Mouse (Mus musculus): ENCODE data around the gene Kif24. TPM values are rescaled to one million over a fixed set of nuclear protein-coding genes. Genes with fewer than 3 reads are reported as not detected.
"Not testable (repeated sequence)": the region's sequence is repeated elsewhere in the genome, so short reads cannot be mapped to it uniquely, and the experiment has no call there.

Gene Kif24
- polyA plus RNA-seq, 1 experiment from 2014 or later: 8.7 TPM

DNA sequence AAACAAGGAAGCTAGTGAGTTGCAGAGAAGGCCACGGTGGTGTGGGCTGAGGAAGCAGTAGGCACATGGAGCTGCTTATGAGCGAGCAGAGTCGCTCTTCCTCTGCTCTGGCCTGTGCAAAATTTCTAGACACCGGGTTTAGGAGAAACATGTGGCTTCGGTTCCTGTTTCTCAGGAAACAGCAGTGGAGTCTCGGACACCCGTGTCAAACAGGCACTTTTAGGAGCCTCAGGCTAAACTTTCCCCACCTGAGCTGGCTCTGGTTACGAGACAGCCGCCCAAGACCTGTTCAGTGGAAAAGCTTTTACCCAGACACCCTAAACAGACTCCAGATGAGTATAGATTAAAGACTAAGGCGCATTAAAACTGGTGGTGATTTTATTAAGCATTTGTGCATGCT, 4.5 kb upstream of the Kif24 start:
- no peaks in the 10 kb centered on the region for H3K36me3 ChIP-seq (replicated peaks; ENCODE audit: control insufficient read depth, insufficient read depth, low read depth, low read length)
- H3K4me2 ChIP-seq (ENCODE audit: low read depth, low read length): no peak overlapping the region
- 53% methylated on average over 10 of the region's 10 CpGs for WGBS
- DNase-seq (ENCODE audit: low spot score): peak; percentile 66
- H3K4me3 ChIP-seq (ENCODE audit: low read depth, low read length): no peak overlapping the region
- no peaks in the 10 kb centered on the region for H3K4me1 ChIP-seq (ENCODE audit: control insufficient read depth, insufficient read depth, low read length)
- no peak for ATAC-seq (replicated peaks; ENCODE audit: insufficient number of reproducible peaks, low FRiP score, low TSS enrichment, low read depth)
- H3K27ac ChIP-seq (replicated peaks; ENCODE audit: low read depth, low read length): no peak overlapping the region
- no peak overlapping the region for H3K9ac ChIP-seq (replicated peaks; ENCODE audit: low read length)
- no peaks in the 10 kb centered on the region for H3K27me3 ChIP-seq (ENCODE audit: control insufficient read depth, insufficient read depth, low read length)
- H3K9me3 ChIP-seq (replicated peaks; ENCODE audit: control insufficient read depth, low read length): no peaks in the 10 kb centered on the region

DNA sequence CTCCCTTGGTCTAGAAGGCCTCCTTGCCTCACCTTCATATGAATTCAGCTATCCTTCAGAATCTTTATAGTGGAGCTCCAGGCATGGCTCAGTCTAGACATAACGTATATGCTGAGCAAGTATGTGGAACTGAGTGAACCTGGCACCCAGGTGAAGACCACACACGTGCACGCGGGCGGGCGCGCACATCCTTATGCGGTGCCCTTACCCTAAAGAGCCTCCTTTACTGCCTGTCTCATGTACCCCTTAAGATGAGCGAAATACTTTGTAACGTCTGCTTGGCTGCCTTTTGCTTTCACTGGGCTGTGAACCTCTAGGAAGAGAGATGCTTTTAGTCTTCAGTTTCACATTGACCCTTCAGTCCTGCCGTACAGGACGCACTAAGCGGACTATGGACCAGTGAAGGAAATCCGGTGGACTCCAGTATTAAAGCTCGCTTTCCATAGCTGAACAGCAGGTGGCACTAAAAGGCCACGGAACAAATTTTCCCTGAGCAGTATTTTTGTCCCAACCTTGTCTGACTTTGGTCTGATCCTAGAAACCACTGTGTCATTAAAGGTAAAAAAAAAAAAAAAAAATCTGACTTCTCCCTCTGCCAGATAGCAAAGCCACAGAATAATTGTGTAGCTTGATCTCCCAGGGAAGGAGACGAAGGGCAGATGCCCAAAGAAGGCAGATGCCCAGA, 3.9 kb upstream of the Kif24 start:
- ATAC-seq (replicated peaks; ENCODE audit: insufficient number of reproducible peaks, low FRiP score, low TSS enrichment, low read depth) (no peak), DNase-seq (ENCODE audit: low spot score) (peak; percentile 80)
- no peaks in the 10 kb centered on the region for H3K36me3 ChIP-seq (replicated peaks; ENCODE audit: control insufficient read depth, insufficient read depth, low read depth, low read length)
- no peaks in the 10 kb centered on the region for H3K4me1 ChIP-seq (ENCODE audit: control insufficient read depth, insufficient read depth, low read length)
- H3K4me3 ChIP-seq (ENCODE audit: low read depth, low read length): no peak overlapping the region
- H3K9ac ChIP-seq (replicated peaks; ENCODE audit: low read length): no peak overlapping the region
- no peaks in the 10 kb centered on the region for H3K27me3 ChIP-seq (ENCODE audit: control insufficient read depth, insufficient read depth, low read length)
- WGBS: 60% methylated on average over 17 of the region's 17 CpGs
- H3K27ac ChIP-seq (replicated peaks; ENCODE audit: low read depth, low read length): no peak overlapping the region
- no peak overlapping the region for H3K4me2 ChIP-seq (ENCODE audit: low read depth, low read length)
- no peaks in the 10 kb centered on the region for H3K9me3 ChIP-seq (replicated peaks; ENCODE audit: control insufficient read depth, low read length)

DNA sequence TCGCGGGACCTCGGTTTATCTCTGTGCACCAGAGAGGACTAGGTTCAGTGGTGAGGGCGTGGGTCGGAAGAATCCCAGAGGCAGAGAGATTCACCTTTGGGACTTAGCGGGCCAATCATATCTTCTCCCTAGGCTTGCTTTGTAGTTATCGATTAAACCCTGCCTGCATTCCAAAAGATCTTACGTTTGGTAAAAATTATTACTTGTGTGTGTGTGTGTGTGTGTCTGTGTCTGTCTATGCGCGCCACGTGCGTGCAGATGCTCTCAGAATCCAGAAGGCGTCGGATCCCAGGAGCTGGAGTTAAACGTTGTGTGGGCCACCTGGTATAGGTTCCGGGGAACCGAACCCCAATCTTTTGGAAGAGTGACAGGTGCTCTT, 589 bp upstream of the Kif24 start:
- DNase-seq (ENCODE audit: low spot score) (peak; percentile 48), ATAC-seq (replicated peaks; ENCODE audit: insufficient number of reproducible peaks, low FRiP score, low TSS enrichment, low read depth) (no peak)
- H3K4me2 ChIP-seq (ENCODE audit: low read depth, low read length): peak overlapping the region; percentile 37
- H3K27me3 ChIP-seq (ENCODE audit: control insufficient read depth, insufficient read depth, low read length): no peaks in the 10 kb centered on the region
- H3K4me1 ChIP-seq (ENCODE audit: control insufficient read depth, insufficient read depth, low read length): no peaks in the 10 kb centered on the region
- H3K9ac ChIP-seq (replicated peaks; ENCODE audit: low read length): peak overlapping the region; percentile 69
- WGBS: 4% methylated on average over 17 of the region's 17 CpGs
- H3K9me3 ChIP-seq (replicated peaks; ENCODE audit: control insufficient read depth, low read length): no peaks in the 10 kb centered on the region
- peak overlapping the region; percentile 78 for H3K4me3 ChIP-seq (ENCODE audit: low read depth, low read length)
- H3K27ac ChIP-seq (replicated peaks; ENCODE audit: low read depth, low read length): 0 out of 2 replicates have a peak overlapping the region, but pooled peaks have one; percentile 17
- no peaks in the 10 kb centered on the region for H3K36me3 ChIP-seq (replicated peaks; ENCODE audit: control insufficient read depth, insufficient read depth, low read depth, low read length)

DNA sequence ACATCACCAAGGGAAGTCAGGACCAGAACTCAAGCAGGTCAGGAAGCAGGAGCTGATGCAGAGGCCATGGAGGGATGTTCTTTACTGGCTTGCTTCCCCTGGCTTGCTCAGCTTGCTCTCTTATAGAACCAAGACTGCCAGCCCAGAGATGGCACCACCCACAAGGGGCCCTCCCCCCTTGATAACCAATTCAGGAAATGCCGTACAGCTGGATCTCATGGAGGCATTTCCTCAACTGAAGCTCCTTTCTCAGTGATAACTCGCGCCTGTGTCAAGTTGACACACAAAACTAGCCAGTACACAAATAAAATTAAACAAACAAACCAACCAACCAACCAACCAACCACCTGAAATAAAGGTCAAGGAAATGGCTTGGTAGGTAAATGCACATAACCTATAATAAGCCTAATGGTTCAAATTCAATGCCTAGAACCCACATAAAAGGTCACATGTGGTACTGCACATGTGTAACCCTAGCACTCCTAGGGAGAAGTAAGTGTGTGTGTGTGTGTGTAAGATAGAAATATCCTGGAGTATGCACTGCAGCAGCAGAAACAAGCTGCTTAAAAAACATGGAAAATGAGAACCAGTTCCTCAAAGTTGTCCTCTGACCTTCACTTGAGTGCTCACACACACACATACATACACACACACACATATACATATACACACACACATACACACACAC, 1.5 kb downstream of the Kif24 start:
- ATAC-seq (replicated peaks; ENCODE audit: insufficient number of reproducible peaks, low FRiP score, low TSS enrichment, low read depth); H3K4me3 ChIP-seq (ENCODE audit: low read depth, low read length): not testable (repeated sequence)

DNA sequence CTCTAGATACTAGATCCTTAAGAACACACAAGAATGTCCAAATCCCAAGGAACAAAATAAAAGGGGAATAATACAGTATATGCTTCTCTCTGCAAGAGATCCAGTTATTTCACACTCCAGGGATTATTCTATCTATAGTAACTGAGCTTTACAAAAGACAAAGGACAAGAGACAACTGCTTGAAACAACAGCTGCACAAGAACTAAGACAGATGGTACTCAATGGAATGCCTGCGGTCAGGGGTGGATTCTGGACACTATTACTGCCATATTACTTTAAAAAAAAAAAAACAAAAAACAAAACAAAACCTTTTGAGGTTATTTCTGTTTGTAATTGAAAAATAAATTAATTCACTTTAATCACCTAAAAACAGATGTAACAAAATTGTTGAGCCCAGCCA, 4.0 kb downstream of the Kif24 start:
- no peaks in the 10 kb centered on the region for H3K9me3 ChIP-seq (replicated peaks; ENCODE audit: control insufficient read depth, low read length)
- H3K27me3 ChIP-seq (ENCODE audit: control insufficient read depth, insufficient read depth, low read length): no peaks in the 10 kb centered on the region
- no peaks in the 10 kb centered on the region for H3K4me1 ChIP-seq (ENCODE audit: control insufficient read depth, insufficient read depth, low read length)
- DNase-seq (ENCODE audit: low spot score) (no peak), ATAC-seq (replicated peaks; ENCODE audit: insufficient number of reproducible peaks, low FRiP score, low TSS enrichment, low read depth) (no peak)
- no peaks in the 10 kb centered on the region for H3K36me3 ChIP-seq (replicated peaks; ENCODE audit: control insufficient read depth, insufficient read depth, low read depth, low read length)
- 97% methylated on average over 1 of the region's 1 CpGs for WGBS
- no peak overlapping the region for H3K4me3 ChIP-seq (ENCODE audit: low read depth, low read length)
- H3K27ac ChIP-seq (replicated peaks; ENCODE audit: low read depth, low read length): no peak overlapping the region
- no peak overlapping the region for H3K4me2 ChIP-seq (ENCODE audit: low read depth, low read length)
- H3K9ac ChIP-seq (replicated peaks; ENCODE audit: low read length): no peak overlapping the region

More for the DNA sequence above, 1.5 kb downstream of the Kif24 start:
- 74% methylated on average over 3 of the region's 3 CpGs for WGBS
- H3K9ac ChIP-seq (replicated peaks; ENCODE audit: low read length); H3K4me1 ChIP-seq (ENCODE audit: control insufficient read depth, insufficient read depth, low read length); H3K27me3 ChIP-seq (ENCODE audit: control insufficient read depth, insufficient read depth, low read length); H3K9me3 ChIP-seq (replicated peaks; ENCODE audit: control insufficient read depth, low read length); DNase-seq (ENCODE audit: low spot score); H3K27ac ChIP-seq (replicated peaks; ENCODE audit: low read depth, low read length); H3K36me3 ChIP-seq (replicated peaks; ENCODE audit: control insufficient read depth, insufficient read depth, low read depth, low read length); H3K4me2 ChIP-seq (ENCODE audit: low read depth, low read length): not testable (repeated sequence)

DNA sequence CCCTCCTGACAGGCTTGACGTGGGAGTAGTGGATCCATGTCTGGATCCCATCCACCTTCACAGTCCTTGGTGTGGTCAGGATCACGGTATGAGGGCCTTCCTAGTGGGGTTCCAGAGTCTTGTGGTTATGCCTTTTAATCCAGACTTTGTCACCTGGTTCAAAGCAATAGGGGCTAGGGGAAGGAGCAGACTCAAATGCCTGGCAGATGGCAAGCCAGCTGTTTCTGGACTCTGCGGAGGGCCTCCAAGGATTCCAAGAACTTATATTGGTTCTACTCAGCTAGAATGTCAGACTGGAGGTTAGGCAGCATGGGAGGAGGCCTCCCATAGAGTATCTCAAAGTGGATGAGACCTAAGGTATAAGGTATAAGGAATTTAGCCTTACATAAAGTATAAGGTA, 17.1 kb downstream of the Kif24 start:
- 94% methylated on average over 3 of the region's 3 CpGs for WGBS
- Histone ChIP-seq H3K4me2 (ENCODE audit: low read depth, low read length) (no peak overlapping the region), H3K27ac (replicated peaks; ENCODE audit: low read depth, low read length) (no peak overlapping the region), H3K27me3 (ENCODE audit: control insufficient read depth, insufficient read depth, low read length) (no peaks in the 10 kb centered on the region), H3K4me3 (ENCODE audit: low read depth, low read length) (no peak overlapping the region), H3K9me3 (replicated peaks; ENCODE audit: control insufficient read depth, low read length) (no peaks in the 10 kb centered on the region), H3K9ac (replicated peaks; ENCODE audit: low read length) (no peak overlapping the region), H3K4me1 (ENCODE audit: control insufficient read depth, insufficient read depth, low read length) (no peaks in the 10 kb centered on the region), H3K36me3 (replicated peaks; ENCODE audit: control insufficient read depth, insufficient read depth, low read depth, low read length) (peaks cover 2% of the 10 kb centered on the region; the same call in 1 of the 2 replicates)
- ATAC-seq (replicated peaks; ENCODE audit: insufficient number of reproducible peaks, low FRiP score, low TSS enrichment, low read depth) (no peak), DNase-seq (ENCODE audit: low spot score) (no peak)

DNA sequence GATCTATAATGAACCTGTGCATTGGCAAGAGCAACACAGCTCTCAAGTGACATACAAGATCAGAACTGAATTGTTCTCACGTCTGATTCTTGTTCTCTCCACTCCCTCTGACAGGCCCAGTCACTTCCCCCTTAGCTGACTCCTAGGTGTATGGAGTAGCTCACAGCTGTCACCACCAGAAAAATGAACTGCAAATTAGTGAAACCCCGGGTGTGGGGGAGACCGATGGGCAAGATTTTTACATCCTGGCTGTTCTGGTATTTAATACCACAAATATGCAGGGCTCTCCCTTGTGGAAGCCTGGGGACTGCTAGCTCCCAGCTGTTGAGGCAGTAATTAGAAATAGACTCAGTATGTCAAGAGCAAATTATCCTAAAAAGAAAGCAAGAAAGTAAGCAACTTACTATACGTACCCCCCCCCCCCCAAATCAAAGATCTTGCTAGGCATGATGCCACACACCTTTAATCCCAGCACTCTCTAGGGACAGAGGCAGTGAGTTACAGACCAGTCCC, 21.8 kb downstream of the Kif24 start:
- Histone ChIP-seq H3K9me3 (replicated peaks; ENCODE audit: control insufficient read depth, low read length) (no peaks in the 10 kb centered on the region), H3K27ac (replicated peaks; ENCODE audit: low read depth, low read length) (no peak overlapping the region), H3K36me3 (replicated peaks; ENCODE audit: control insufficient read depth, insufficient read depth, low read depth, low read length) (peaks cover 2% of the 10 kb centered on the region; the same call in 1 of the 2 replicates), H3K9ac (replicated peaks; ENCODE audit: low read length) (no peak overlapping the region), H3K27me3 (ENCODE audit: control insufficient read depth, insufficient read depth, low read length) (no peaks in the 10 kb centered on the region), H3K4me3 (ENCODE audit: low read depth, low read length) (no peak overlapping the region), H3K4me1 (ENCODE audit: control insufficient read depth, insufficient read depth, low read length) (no peaks in the 10 kb centered on the region), H3K4me2 (ENCODE audit: low read depth, low read length) (no peak overlapping the region)
- 79% methylated on average over 4 of the region's 4 CpGs for WGBS
- DNase-seq (ENCODE audit: low spot score) (no peak), ATAC-seq (replicated peaks; ENCODE audit: insufficient number of reproducible peaks, low FRiP score, low TSS enrichment, low read depth) (no peak)

DNA sequence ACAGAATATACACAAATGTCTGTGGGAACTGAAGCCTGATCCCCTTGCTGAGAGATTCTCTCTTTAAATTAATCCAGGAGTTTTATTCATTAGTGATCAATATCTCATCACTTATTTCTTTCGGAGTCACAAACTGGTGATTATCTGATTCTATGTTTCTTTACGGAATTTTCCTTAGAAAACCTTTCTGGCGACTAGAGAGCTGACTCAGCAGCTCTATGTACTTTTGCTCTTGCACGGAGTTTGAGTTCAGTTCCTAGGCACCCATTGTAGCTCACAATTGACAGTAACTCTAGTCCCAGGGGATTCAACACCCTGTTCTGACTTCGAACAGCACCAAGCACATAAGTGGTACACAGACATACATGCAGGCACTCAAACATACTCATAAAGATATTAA, 25.8 kb downstream of the Kif24 start:
- H3K36me3 ChIP-seq (replicated peaks; ENCODE audit: control insufficient read depth, insufficient read depth, low read depth, low read length): no peaks in the 10 kb centered on the region
- no peaks in the 10 kb centered on the region for H3K27me3 ChIP-seq (ENCODE audit: control insufficient read depth, insufficient read depth, low read length)
- H3K4me3 ChIP-seq (ENCODE audit: low read depth, low read length): no peak overlapping the region
- H3K27ac ChIP-seq (replicated peaks; ENCODE audit: low read depth, low read length): no peak overlapping the region
- ATAC-seq (replicated peaks; ENCODE audit: insufficient number of reproducible peaks, low FRiP score, low TSS enrichment, low read depth): no peak
- WGBS: 91% methylated on average over 5 of the region's 5 CpGs
- no peaks in the 10 kb centered on the region for H3K4me1 ChIP-seq (ENCODE audit: control insufficient read depth, insufficient read depth, low read length)
- no peak overlapping the region for H3K4me2 ChIP-seq (ENCODE audit: low read depth, low read length)
- H3K9ac ChIP-seq (replicated peaks; ENCODE audit: low read length): no peak overlapping the region
- DNase-seq (ENCODE audit: low spot score): no peak
- no peaks in the 10 kb centered on the region for H3K9me3 ChIP-seq (replicated peaks; ENCODE audit: control insufficient read depth, low read length)

Measured in embryonic facial prominence, embryonic 11.5 days (tissue).